Mouse (Mus musculus) midbrain, postnatal 0 days (tissue): ENCODE results near the gene Aamdc. TPM values are rescaled to one million over a fixed set of nuclear protein-coding genes. Genes with fewer than 3 reads are reported as not detected.

ENCODE experiments used
- ATAC-seq: fragments of 200-750 bp; cut with Nextera tagmentation; 2 replicates; pipeline ENCODE4 v1.8.0; 2017; ENCODE audit warnings: moderate number of reproducible peaks, mild to moderate bottlenecking, moderate TSS enrichment, moderate library complexity; ENCODE audit not compliant: low FRiP score
- DNase-seq: peaks from one replicate; pipeline ENCODE4 v3.0.0-alpha.2; 2015; ENCODE audit warnings: low spot score
- H3K27ac ChIP-seq: fragments of 300-500 bp; sonication (generic); 2 replicates; pipeline ENCODE4 v1.5.1; 2014; ENCODE audit warnings: low read depth, mild to moderate bottlenecking, low read length, mixed read lengths
- H3K27me3 ChIP-seq: fragments of 300-500 bp; sonication (generic); 2 replicates; pipeline ENCODE4 v1.6.1; 2014; ENCODE audit warnings: low read length, control low read depth, mixed read lengths; ENCODE audit not compliant: insufficient read depth
- H3K36me3 ChIP-seq: fragments of 300-500 bp; sonication (generic); 2 replicates; pipeline ENCODE4 v1.6.1; 2014; ENCODE audit warnings: low read length, control low read depth, mixed read lengths; ENCODE audit not compliant: insufficient read depth
- H3K4me1 ChIP-seq: fragments of 300-500 bp; sonication (generic); 2 replicates; pipeline ENCODE4 v1.6.1; 2014; ENCODE audit warnings: mild to moderate bottlenecking, control low read depth, antibody characterized with exemption, low read length, mixed read lengths; ENCODE audit not compliant: insufficient read depth
- H3K4me2 ChIP-seq: fragments of 300-500 bp; sonication (generic); 2 replicates; pipeline ENCODE4 v1.6.1; 2014; ENCODE audit warnings: low read depth, mild to moderate bottlenecking, low read length, mixed read lengths; ENCODE audit not compliant: poor library complexity, severe bottlenecking
- H3K4me3 ChIP-seq: fragments of 300-500 bp; sonication (generic); 2 replicates; pipeline ENCODE4 v1.5.1; 2014; ENCODE audit warnings: low read depth, mild to moderate bottlenecking, low read length, moderate library complexity
- H3K9ac ChIP-seq: fragments of 300-500 bp; sonication (generic); replicated peaks from 2 replicates; pipeline ENCODE4 v1.6.1; 2014; ENCODE audit warnings: mild to moderate bottlenecking, low read length, moderate library complexity, mixed read lengths; ENCODE audit not compliant: poor library complexity, severe bottlenecking
- H3K9me3 ChIP-seq: fragments of 300-500 bp; sonication (generic); 2 replicates; pipeline ENCODE4 v1.6.1; 2016; ENCODE audit warnings: low read length, control low read depth
- CTCF ChIP-seq: IDR thresholded peaks from 2 replicates; pipeline ENCODE4 v1.5.1; 2016; ENCODE audit warnings: antibody characterized with exemption, mild to moderate bottlenecking
- WGBS: fragments of 180-500 bp; shearing (Covaris S2); extraction: QIAGEN DNeasy Blood & Tissue Kit; methylation state at CpG from one replicate; pipeline ENCODE4 v1.1.7; 2014; 5-methylcytosine and 5-hydroxymethylcytosine counted together
- polyA plus RNA-seq: library from polyadenylated mRNA; unstranded; fragments of >200 nt; fragmentation: Nextera tagmentation; extraction: Ambion mirVana; gene quantifications from 2 replicates; pipeline ENCODE4 v1.2.1, GENCODE M21; 2015
- total RNA-seq: library from RNA; depleted of rRNA; stranded (reverse); fragments of >200 nt; gene quantifications from 2 replicates; pipeline ENCODE4 v1.2.3, GENCODE M21; 2014

Aamdc gene
- total and polyA plus RNA-seq, 2 experiments from 2014 or later, result 19.4 to 53.2 TPM

DNA sequence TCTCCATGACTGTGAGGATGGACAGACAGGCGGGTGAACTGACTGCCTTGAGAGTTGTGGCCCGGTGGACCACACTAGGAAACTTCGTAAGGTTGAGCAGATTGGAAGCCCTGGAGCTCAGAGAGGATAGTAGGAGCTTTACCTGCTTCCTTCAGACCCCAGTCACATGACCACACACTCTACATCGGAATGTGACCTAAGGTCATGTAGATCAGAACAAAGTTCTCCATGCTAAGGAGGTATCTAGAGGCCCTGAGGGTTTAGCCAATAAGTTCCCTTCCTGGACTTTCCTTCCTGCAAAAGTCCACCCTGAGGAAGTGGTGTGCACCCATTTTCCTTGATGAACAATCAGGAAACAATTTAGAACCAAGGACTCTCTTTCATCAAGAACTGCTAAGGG lies 13.1 kb upstream of the Aamdc start:
- no peaks in the 10 kb centered on the region for H3K27me3 ChIP-seq
- no peak overlapping the region for H3K4me3 ChIP-seq
- no peak overlapping the region for H3K9ac ChIP-seq
- no peak overlapping the region for H3K27ac ChIP-seq
- H3K4me2 ChIP-seq, result no peak overlapping the region
- no peak for DNase-seq
- H3K4me1 ChIP-seq, result 0 out of 2 replicates have a peak, but pooled peaks cover 2% of the 10 kb centered on the region
- TF ChIP-seq CTCF, result no peak
- no peaks in the 10 kb centered on the region for H3K36me3 ChIP-seq
- no peak for ATAC-seq
- 98% methylated on average over 4 of the region's 4 CpGs for WGBS
- no peaks in the 10 kb centered on the region for H3K9me3 ChIP-seq

- Histone ChIP-seq H3K36me3 (no peaks in the 10 kb centered on the region), H3K27ac (no peak overlapping the region), H3K9ac (no peak overlapping the region), H3K4me2 (no peak overlapping the region), H3K4me3 (no peak overlapping the region), H3K4me1 (0 out of 2 replicates have a peak, but pooled peaks cover 2% of the 10 kb centered on the region), H3K9me3 (no peaks in the 10 kb centered on the region), H3K27me3 (no peaks in the 10 kb centered on the region)
- no peak for TF ChIP-seq CTCF
- DNase-seq, result no peak
- no peak for ATAC-seq
- 92% methylated on average over 6 of the region's 6 CpGs for WGBS
Measured at GRCm38 (mm10) chr7:97591336-97591735, 12.0 kb upstream of the Aamdc start.

- Histone ChIP-seq H3K36me3 (no peaks in the 10 kb centered on the region), H3K4me3 (no peak overlapping the region), H3K4me2 (no peak overlapping the region), H3K9me3 (no peaks in the 10 kb centered on the region), H3K9ac (no peak overlapping the region), H3K4me1 (0 out of 2 replicates have a peak, but pooled peaks cover 2% of the 10 kb centered on the region), H3K27me3 (no peaks in the 10 kb centered on the region), H3K27ac (no peak overlapping the region)
- DNase-seq (no peak), ATAC-seq (no peak)
- WGBS, result 39% methylated on average over 3 of the region's 3 CpGs
- TF ChIP-seq CTCF, result no peak
Measured at GRCm38 (mm10) chr7:97590488-97590887, 11.2 kb upstream of the Aamdc start.

DNA sequence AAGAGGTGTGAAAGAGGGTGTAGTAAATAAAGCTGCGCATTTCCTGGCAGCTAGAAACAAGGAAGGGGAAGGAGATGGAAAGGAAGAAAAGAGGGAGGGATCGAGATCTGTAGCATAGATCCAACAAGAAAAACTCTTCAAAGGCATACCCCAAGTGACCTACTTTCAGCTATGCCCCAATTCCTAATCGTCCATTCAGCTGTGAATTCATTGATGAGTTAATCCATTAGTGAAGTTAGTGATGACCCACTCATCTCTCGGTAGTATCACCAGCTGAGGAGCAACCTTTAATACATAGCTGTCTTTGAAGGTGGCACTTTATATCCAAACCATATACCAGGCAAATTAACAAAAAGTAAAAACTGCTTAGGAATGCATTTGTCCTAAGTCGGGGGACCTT lies 9.2 kb upstream of the Aamdc start:
- Histone ChIP-seq H3K27me3 (no peaks in the 10 kb centered on the region), H3K9ac (no peak overlapping the region), H3K36me3 (no peaks in the 10 kb centered on the region), H3K4me2 (no peak overlapping the region), H3K9me3 (no peaks in the 10 kb centered on the region), H3K4me1 (0 out of 2 replicates have a peak, but pooled peaks cover 2% of the 10 kb centered on the region), H3K4me3 (no peak overlapping the region), H3K27ac (no peak overlapping the region)
- no peak for TF ChIP-seq CTCF
- 63% methylated on average over 5 of the region's 5 CpGs for WGBS
- ATAC-seq, result no peak
- DNase-seq, result no peak

GRCm38 (mm10) chr7:97580843-97581214 lies 1.5 kb upstream of the Aamdc start:
- WGBS, result under 1% methylated on average over 11 of the region's 11 CpGs
- peak; percentile 43 for TF ChIP-seq CTCF
- no peaks in the 10 kb centered on the region for H3K27me3 ChIP-seq
- 0 out of 2 replicates have a peak, but pooled peaks cover 2% of the 10 kb centered on the region for H3K4me1 ChIP-seq
- DNase-seq (peak; percentile 88), ATAC-seq (peak; percentile 51)
- H3K4me3 ChIP-seq, result peak overlapping the region; percentile 82
- H3K27ac ChIP-seq, result peak overlapping the region; percentile 99
- peak overlapping the region; percentile 99 for H3K9ac ChIP-seq
- H3K9me3 ChIP-seq, result no peaks in the 10 kb centered on the region
- peak overlapping the region; percentile 72 for H3K4me2 ChIP-seq
- no peaks in the 10 kb centered on the region for H3K36me3 ChIP-seq

GRCm38 (mm10) chr7:97579976-97580842 lies 912 bp upstream of the Aamdc start:
- TF ChIP-seq CTCF, result no peak
- no peaks in the 10 kb centered on the region; the same call in 1 of the 2 replicates for H3K36me3 ChIP-seq
- H3K4me3 ChIP-seq, result peak overlapping the region; percentile 82
- H3K27ac ChIP-seq, result peak overlapping the region; percentile 99
- H3K9ac ChIP-seq, result peak overlapping the region; percentile 99
- H3K4me1 ChIP-seq, result 0 out of 2 replicates have a peak, but pooled peaks cover 2% of the 10 kb centered on the region
- no peaks in the 10 kb centered on the region for H3K9me3 ChIP-seq
- peak; percentile 33 for ATAC-seq
- H3K4me2 ChIP-seq, result peak overlapping the region; percentile 72
- peak; percentile 54 for DNase-seq
- under 1% methylated on average over 50 of the region's 65 CpGs for WGBS
- H3K27me3 ChIP-seq, result no peaks in the 10 kb centered on the region
